Mouse (Mus musculus): ENCODE measurements at regions not wholly inside any gene's neighbourhood (a gene's known extent, or its start where the extent isn't known, plus 50 kb on each side); places are given as distances from the start of the nearest gene placed in this dataset.

GRCm38 (mm10) chr4:56506067-56506466 lies 233.8 kb upstream of the Gm26657 start:
- Histone ChIP-seq H3K9me3 (ENCODE audit: low read length) (no peaks in the 10 kb centered on the region), H3K27ac (no peak overlapping the region), H3K36me3 (ENCODE audit: insufficient read depth, low read length) (no peaks in the 10 kb centered on the region), H3K4me1 (ENCODE audit: insufficient read depth, low read length) (no peaks in the 10 kb centered on the region), H3K4me3 (ENCODE audit: low read length) (no peak overlapping the region), H3K9ac (replicated peaks; ENCODE audit: low read length) (no peak overlapping the region), H3K27me3 (ENCODE audit: insufficient read depth, low read length) (no peaks in the 10 kb centered on the region), H3K4me2 (ENCODE audit: low read depth, low read length) (no peak overlapping the region)
- WGBS = 78% methylated on average over 1 of the region's 1 CpGs
- ATAC-seq (no peak), DNase-seq (ENCODE audit: low spot score) (no peak)
- no peak for TF ChIP-seq CTCF (IDR thresholded peaks at IDR 0.05; ENCODE audit: low read depth)

GRCm38 (mm10) chr4:56492537-56493221 lies 247.2 kb upstream of the Gm26657 start:
- Histone ChIP-seq H3K27ac (no peak overlapping the region), H3K27me3 (ENCODE audit: insufficient read depth, low read length) (no peaks in the 10 kb centered on the region), H3K9ac (replicated peaks; ENCODE audit: low read length) (no peak overlapping the region), H3K36me3 (ENCODE audit: insufficient read depth, low read length) (no peaks in the 10 kb centered on the region), H3K4me2 (ENCODE audit: low read depth, low read length) (peak overlapping the region; percentile 45), H3K9me3 (ENCODE audit: low read length) (no peaks in the 10 kb centered on the region), H3K4me3 (ENCODE audit: low read length) (peak overlapping the region; percentile 7; the same call in 1 of the 2 replicates), H3K4me1 (ENCODE audit: insufficient read depth, low read length) (no peaks in the 10 kb centered on the region)
- peak; percentile 85 for TF ChIP-seq CTCF (IDR thresholded peaks at IDR 0.05; ENCODE audit: low read depth)
- peak; percentile 86 for ATAC-seq
- peak; percentile 93 for DNase-seq (ENCODE audit: low spot score)
- 21% methylated on average over 16 of the region's 16 CpGs for WGBS

GRCm38 (mm10) chr4:56489361-56489760 lies 250.5 kb upstream of the Gm26657 start:
- Histone ChIP-seq H3K4me3 (ENCODE audit: low read length) (no peak overlapping the region), H3K9me3 (ENCODE audit: low read length) (no peaks in the 10 kb centered on the region), H3K4me1 (ENCODE audit: insufficient read depth, low read length) (no peaks in the 10 kb centered on the region), H3K27ac (no peak overlapping the region), H3K36me3 (ENCODE audit: insufficient read depth, low read length) (no peaks in the 10 kb centered on the region), H3K9ac (replicated peaks; ENCODE audit: low read length) (no peak overlapping the region), H3K27me3 (ENCODE audit: insufficient read depth, low read length) (no peaks in the 10 kb centered on the region), H3K4me2 (ENCODE audit: low read depth, low read length) (no peak overlapping the region)
- DNase-seq (ENCODE audit: low spot score) = no peak
- WGBS = 90% methylated on average over 4 of the region's 4 CpGs
- ATAC-seq = no peak
- no peak for TF ChIP-seq CTCF (IDR thresholded peaks at IDR 0.05; ENCODE audit: low read depth)

- H3K4me2 ChIP-seq (ENCODE audit: low read depth, low read length) = no peak overlapping the region
- DNase-seq (ENCODE audit: low spot score) (no peak), ATAC-seq (no peak)
- no peaks in the 10 kb centered on the region for H3K27me3 ChIP-seq (ENCODE audit: insufficient read depth, low read length)
- H3K4me3 ChIP-seq (ENCODE audit: low read length) = no peak overlapping the region
- WGBS = 85% methylated on average over 8 of the region's 8 CpGs
- no peaks in the 10 kb centered on the region for H3K36me3 ChIP-seq (ENCODE audit: insufficient read depth, low read length)
- H3K9me3 ChIP-seq (ENCODE audit: low read length) = no peaks in the 10 kb centered on the region
- H3K27ac ChIP-seq = no peak overlapping the region
- H3K9ac ChIP-seq (replicated peaks; ENCODE audit: low read length) = no peak overlapping the region
- no peaks in the 10 kb centered on the region for H3K4me1 ChIP-seq (ENCODE audit: insufficient read depth, low read length)
- TF ChIP-seq CTCF (IDR thresholded peaks at IDR 0.05; ENCODE audit: low read depth) = no peak
These were observed 256.2 kb upstream of the Gm26657 start for GRCm38 (mm10) chr4:56483708-56484107.

- H3K36me3 ChIP-seq (ENCODE audit: insufficient read depth, low read length) = no peaks in the 10 kb centered on the region
- H3K9ac ChIP-seq (replicated peaks; ENCODE audit: low read length) = no peak overlapping the region
- H3K4me1 ChIP-seq (ENCODE audit: insufficient read depth, low read length) = no peaks in the 10 kb centered on the region
- DNase-seq (ENCODE audit: low spot score) (no peak), ATAC-seq (no peak)
- 88% methylated on average over 4 of the region's 4 CpGs for WGBS
- no peak overlapping the region for H3K27ac ChIP-seq
- H3K4me3 ChIP-seq (ENCODE audit: low read length) = no peak overlapping the region
- H3K27me3 ChIP-seq (ENCODE audit: insufficient read depth, low read length) = no peaks in the 10 kb centered on the region
- H3K4me2 ChIP-seq (ENCODE audit: low read depth, low read length) = no peak overlapping the region
- TF ChIP-seq CTCF (IDR thresholded peaks at IDR 0.05; ENCODE audit: low read depth) = no peak
- no peaks in the 10 kb centered on the region for H3K9me3 ChIP-seq (ENCODE audit: low read length)
These were observed 283.1 kb upstream of the Gm26657 start for GRCm38 (mm10) chr4:56456788-56457187.

GRCm38 (mm10) chr4:56421575-56421974 lies 318.3 kb upstream of the Gm26657 start:
- WGBS = 73% methylated on average over 8 of the region's 8 CpGs
- no peak for TF ChIP-seq CTCF (IDR thresholded peaks at IDR 0.05; ENCODE audit: low read depth)
- no peaks in the 10 kb centered on the region for H3K27me3 ChIP-seq (ENCODE audit: insufficient read depth, low read length)
- no peak overlapping the region for H3K4me2 ChIP-seq (ENCODE audit: low read depth, low read length)
- H3K9ac ChIP-seq (replicated peaks; ENCODE audit: low read length) = no peak overlapping the region
- no peak overlapping the region for H3K27ac ChIP-seq
- DNase-seq (ENCODE audit: low spot score) (no peak), ATAC-seq (no peak)
- no peaks in the 10 kb centered on the region for H3K9me3 ChIP-seq (ENCODE audit: low read length)
- H3K4me3 ChIP-seq (ENCODE audit: low read length) = no peak overlapping the region
- H3K4me1 ChIP-seq (ENCODE audit: insufficient read depth, low read length) = no peaks in the 10 kb centered on the region
- H3K36me3 ChIP-seq (ENCODE audit: insufficient read depth, low read length) = no peaks in the 10 kb centered on the region

GRCm38 (mm10) chr4:56419122-56419913 lies 320.6 kb upstream of the Gm26657 start:
- Histone ChIP-seq H3K36me3 (ENCODE audit: insufficient read depth, low read length) (no peaks in the 10 kb centered on the region), H3K4me2 (ENCODE audit: low read depth, low read length) (no peak overlapping the region), H3K27ac (no peak overlapping the region), H3K4me3 (ENCODE audit: low read length) (no peak overlapping the region), H3K9me3 (ENCODE audit: low read length) (no peaks in the 10 kb centered on the region), H3K4me1 (ENCODE audit: insufficient read depth, low read length) (no peaks in the 10 kb centered on the region), H3K9ac (replicated peaks; ENCODE audit: low read length) (no peak overlapping the region), H3K27me3 (ENCODE audit: insufficient read depth, low read length) (no peaks in the 10 kb centered on the region)
- ATAC-seq = no peak
- 89% methylated on average over 5 of the region's 5 CpGs for WGBS
- no peak for TF ChIP-seq CTCF (IDR thresholded peaks at IDR 0.05; ENCODE audit: low read depth)
- DNase-seq (ENCODE audit: low spot score) = no peak

All from hindbrain, postnatal 0 days (tissue).